Mouse (Mus musculus) ovary, postnatal 36 days (tissue): Measurements from ENCODE around the gene Pan3.
A peak's percentile ranks its signal among the peaks of the same experiment; 100 is the strongest.

Experiments
- DNase-seq: peaks from one replicate; pipeline ENCODE4 v3.0.0; 2022; ENCODE audit warnings: low spot score, mixed read lengths

The Pan3 gene

GRCm38 (mm10) chr5:147429535-147430305 lies at the start of gene Pan3:
Gene Pan3 (plus strand): TSS chr5:147430161.
- DNase-seq: peak; percentile 96

- DNase-seq: no peak
Observed at GRCm38 (mm10) chr5:147381396-147381795, 48.6 kb upstream of the Pan3 start.

GRCm38 (mm10) chr5:147386865-147387264 lies 43.1 kb upstream of the Pan3 start:
- DNase-seq: no peak

GRCm38 (mm10) chr5:147388376-147389008 lies 41.5 kb upstream of the Pan3 start:
- no peak for DNase-seq

- no peak for DNase-seq
Observed at GRCm38 (mm10) chr5:147389052-147389451, 40.9 kb upstream of the Pan3 start.

- no peak for DNase-seq
Observed at GRCm38 (mm10) chr5:147390772-147391171, 39.2 kb upstream of the Pan3 start.

GRCm38 (mm10) chr5:147392667-147393213 lies 37.2 kb upstream of the Pan3 start:
- no peak for DNase-seq

GRCm38 (mm10) chr5:147395050-147395449 lies 34.9 kb upstream of the Pan3 start:
- DNase-seq: no peak

GRCm38 (mm10) chr5:147399843-147400504 lies 30.0 kb upstream of the Pan3 start, which contains the start of gene Flt3:
Gene Flt3 (minus strand): TSS chr5:147400489.
- DNase-seq: peak; percentile 18

- DNase-seq: no peak
Observed at GRCm38 (mm10) chr5:147400505-147400979, 29.4 kb upstream of the Pan3 start.

GRCm38 (mm10) chr5:147401024-147401423 lies 28.9 kb upstream of the Pan3 start:
- no peak for DNase-seq

- peak; percentile 38 for DNase-seq
Observed at GRCm38 (mm10) chr5:147402505-147402904, 27.5 kb upstream of the Pan3 start.

- DNase-seq: no peak
Observed at GRCm38 (mm10) chr5:147406135-147406534, 23.8 kb upstream of the Pan3 start.

GRCm38 (mm10) chr5:147408731-147409130 lies 21.2 kb upstream of the Pan3 start:
- no peak for DNase-seq

GRCm38 (mm10) chr5:147410585-147410984 lies 19.4 kb upstream of the Pan3 start:
- DNase-seq: no peak

- no peak for DNase-seq
Observed at GRCm38 (mm10) chr5:147417986-147418385, 12.0 kb upstream of the Pan3 start.

- peak; percentile 33 for DNase-seq
Observed at GRCm38 (mm10) chr5:147418394-147419121, 11.4 kb upstream of the Pan3 start.

- DNase-seq: no peak
Observed at GRCm38 (mm10) chr5:147423612-147424011, 6.3 kb upstream of the Pan3 start.

GRCm38 (mm10) chr5:147426048-147426805 lies 3.7 kb upstream of the Pan3 start:
- no peak for DNase-seq

- DNase-seq: peak; percentile 50
Observed at GRCm38 (mm10) chr5:147430361-147430935, 487 bp downstream of the Pan3 start.
